Mouse (Mus musculus) spleen, adult 18-20 months (tissue): ENCODE results near the gene AC109138.7.

Source experiments
- DNase-seq, 2 experiments: peaks; one replicate each; pipeline ENCODE4 v3.0.0; 2022; ENCODE audit warnings: mixed read lengths in 2 of 2

The AC109138.7 gene

GRCm38 (mm10) chr19:4193129-4193528 lies 21.0 kb upstream of the AC109138.7 start:
- no peak for DNase-seq

GRCm38 (mm10) chr19:4194021-4194724 lies 20.0 kb upstream of the AC109138.7 start:
- no peak for DNase-seq

- no peak for DNase-seq
Observed at GRCm38 (mm10) chr19:4194776-4195650, 19.1 kb upstream of the AC109138.7 start.

GRCm38 (mm10) chr19:4196048-4196447 lies 18.1 kb upstream of the AC109138.7 start:
- no peak for DNase-seq

GRCm38 (mm10) chr19:4196548-4196947 lies 17.6 kb upstream of the AC109138.7 start:
- no peak for DNase-seq

GRCm38 (mm10) chr19:4197180-4197579 lies 17.0 kb upstream of the AC109138.7 start:
- DNase-seq, result no peak

GRCm38 (mm10) chr19:4201291-4201909 lies 12.8 kb upstream of the AC109138.7 start, which contains the start of gene Rad9a:
TSS of gene Rad9a (minus strand) at chr19:4201662.
- peak; percentile 95 for DNase-seq

GRCm38 (mm10) chr19:4202149-4202548 lies 12.0 kb upstream of the AC109138.7 start:
- no peak for DNase-seq

- no peak for DNase-seq
Observed at GRCm38 (mm10) chr19:4203148-4203547, 11.0 kb upstream of the AC109138.7 start.

- peak in 1 of 2 experiments; percentile 42 for DNase-seq
Observed at GRCm38 (mm10) chr19:4203604-4204326, 10.4 kb upstream of the AC109138.7 start.

- no peak for DNase-seq
Observed at GRCm38 (mm10) chr19:4204889-4205288, 9.3 kb upstream of the AC109138.7 start.

- peak; percentile 59 to 70 for DNase-seq
Observed at GRCm38 (mm10) chr19:4206971-4207370, 7.2 kb upstream of the AC109138.7 start.

- DNase-seq, result no peak
Observed at GRCm38 (mm10) chr19:4208563-4208962, 5.6 kb upstream of the AC109138.7 start.

GRCm38 (mm10) chr19:4211891-4212588 lies 2.1 kb upstream of the AC109138.7 start:
- DNase-seq, result no peak

GRCm38 (mm10) chr19:4213524-4213974 lies 608 bp upstream of the AC109138.7 start:
- DNase-seq, result peak in 1 of 2 experiments; percentile 28

GRCm38 (mm10) chr19:4214771-4215450 lies 754 bp downstream of the AC109138.7 start:
- peak in 1 of 2 experiments; percentile 52 for DNase-seq

- DNase-seq, result no peak
Observed at GRCm38 (mm10) chr19:4215451-4215840, 1.3 kb downstream of the AC109138.7 start.

GRCm38 (mm10) chr19:4216041-4216685 lies 2.0 kb downstream of the AC109138.7 start:
- peak in 1 of 2 experiments; percentile 18 for DNase-seq

GRCm38 (mm10) chr19:4217140-4217539 lies 3.0 kb downstream of the AC109138.7 start:
- DNase-seq, result no peak

- DNase-seq, result no peak
Observed at GRCm38 (mm10) chr19:4217855-4218254, 3.7 kb downstream of the AC109138.7 start.

GRCm38 (mm10) chr19:4218293-4218692 lies 4.1 kb downstream of the AC109138.7 start:
- no peak for DNase-seq
